Mouse (Mus musculus) liver, embryonic 16.5 days (tissue): ENCODE data around the gene Adam12. TPM values are rescaled to one million over a fixed set of nuclear protein-coding genes. Genes with fewer than 3 reads are reported as not detected.

Experiments used
- ATAC-seq: fragments of 200-750 bp; cut with Nextera tagmentation; 2 replicates; pipeline ENCODE4 v1.8.0; 2017; ENCODE audit warnings: low read depth, mild to moderate bottlenecking, moderate number of reproducible peaks, moderate library complexity
- H3K27ac ChIP-seq: fragments of 300-500 bp; sonication (generic); 2 replicates; pipeline ENCODE4 v1.5.1; 2014; ENCODE audit warnings: mild to moderate bottlenecking, low read length
- H3K27me3 ChIP-seq: fragments of 300-500 bp; sonication (generic); 2 replicates; pipeline ENCODE4 v1.6.1; 2014; ENCODE audit warnings: low read depth, low read length, mixed read lengths; ENCODE audit not compliant: control insufficient read depth, insufficient read depth
- H3K36me3 ChIP-seq: fragments of 300-500 bp; sonication (generic); 2 replicates; pipeline ENCODE4 v1.6.1; 2014; ENCODE audit warnings: mild to moderate bottlenecking; ENCODE audit not compliant: control insufficient read depth, insufficient read depth
- H3K4me1 ChIP-seq: fragments of 300-500 bp; sonication (generic); 2 replicates; pipeline ENCODE4 v1.6.1; 2014; ENCODE audit warnings: low read depth, low read length, mixed read lengths; ENCODE audit not compliant: control insufficient read depth
- H3K4me2 ChIP-seq: fragments of 300-500 bp; sonication (generic); 2 replicates; pipeline ENCODE4 v1.6.1; 2014; ENCODE audit warnings: low read depth, low read length, mixed read lengths
- H3K4me3 ChIP-seq: fragments of 300-500 bp; sonication (generic); 2 replicates; pipeline ENCODE4 v1.5.1; 2014; ENCODE audit warnings: low read depth, mild to moderate bottlenecking, low read length
- H3K9ac ChIP-seq: fragments of 300-500 bp; sonication (generic); 2 replicates; pipeline ENCODE4 v1.6.1; 2014; ENCODE audit warnings: low read depth, low read length
- H3K9me3 ChIP-seq: fragments of 300-500 bp; sonication (generic); replicated peaks from 2 replicates; pipeline ENCODE4 v1.6.1; 2016; ENCODE audit warnings: low read length; ENCODE audit not compliant: control insufficient read depth
- WGBS: fragments of 180-500 bp; shearing (Covaris S2); extraction: QIAGEN DNeasy Blood & Tissue Kit; methylation state at CpG from one replicate; pipeline ENCODE4 v1.1.7; 2014; ENCODE audit not compliant: insufficient replicate concordance; 5-methylcytosine and 5-hydroxymethylcytosine counted together
- polyA plus RNA-seq: library from polyadenylated mRNA; unstranded; fragments of >200 nt; fragmentation: Nextera tagmentation; extraction: Ambion mirVana; gene quantifications from 2 replicates; pipeline ENCODE4 v1.2.1, GENCODE M21; 2015

The Adam12 gene
- polyA plus RNA-seq, 1 experiment from 2014 or later, result 1.4 TPM

DNA sequence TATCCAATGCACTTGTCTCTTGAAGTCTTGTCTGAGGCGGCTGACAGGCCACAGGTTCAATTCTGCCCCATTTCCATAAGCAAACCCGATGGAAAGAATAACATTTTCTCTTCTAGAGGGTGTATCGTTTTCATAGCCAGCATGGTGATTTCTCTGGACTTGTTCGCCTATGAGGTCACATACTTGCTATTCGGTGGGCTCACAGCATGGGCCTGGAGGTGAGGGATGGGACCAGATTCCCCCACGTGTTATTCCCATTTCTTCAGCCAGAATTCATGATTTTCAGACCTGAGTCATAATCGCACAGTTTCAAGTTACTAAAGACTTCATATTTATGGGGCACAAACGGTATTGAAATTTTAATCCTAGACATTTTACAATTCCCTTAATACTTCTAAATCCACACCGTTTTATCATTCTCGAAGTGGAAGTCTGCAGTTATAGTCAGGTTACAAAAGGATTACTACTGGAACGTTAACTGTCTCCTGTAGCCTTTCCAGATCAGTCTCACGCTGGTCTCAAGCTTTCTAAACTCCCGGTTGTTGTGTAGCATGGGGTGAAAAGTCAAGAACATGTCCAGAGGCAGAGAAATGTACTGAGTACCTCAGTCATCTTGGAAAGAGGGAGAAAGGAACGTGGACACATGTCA is 58.4 kb downstream of the Adam12 start:
- no peaks in the 10 kb centered on the region for H3K36me3 ChIP-seq
- no peak for ATAC-seq
- no peak overlapping the region for H3K9ac ChIP-seq
- WGBS, result 61% methylated on average over 14 of the region's 14 CpGs
- H3K27ac ChIP-seq, result no peak overlapping the region
- no peaks in the 10 kb centered on the region for H3K9me3 ChIP-seq
- no peaks in the 10 kb centered on the region for H3K27me3 ChIP-seq
- no peak overlapping the region for H3K4me3 ChIP-seq
- no peak overlapping the region for H3K4me2 ChIP-seq
- no peaks in the 10 kb centered on the region for H3K4me1 ChIP-seq

DNA sequence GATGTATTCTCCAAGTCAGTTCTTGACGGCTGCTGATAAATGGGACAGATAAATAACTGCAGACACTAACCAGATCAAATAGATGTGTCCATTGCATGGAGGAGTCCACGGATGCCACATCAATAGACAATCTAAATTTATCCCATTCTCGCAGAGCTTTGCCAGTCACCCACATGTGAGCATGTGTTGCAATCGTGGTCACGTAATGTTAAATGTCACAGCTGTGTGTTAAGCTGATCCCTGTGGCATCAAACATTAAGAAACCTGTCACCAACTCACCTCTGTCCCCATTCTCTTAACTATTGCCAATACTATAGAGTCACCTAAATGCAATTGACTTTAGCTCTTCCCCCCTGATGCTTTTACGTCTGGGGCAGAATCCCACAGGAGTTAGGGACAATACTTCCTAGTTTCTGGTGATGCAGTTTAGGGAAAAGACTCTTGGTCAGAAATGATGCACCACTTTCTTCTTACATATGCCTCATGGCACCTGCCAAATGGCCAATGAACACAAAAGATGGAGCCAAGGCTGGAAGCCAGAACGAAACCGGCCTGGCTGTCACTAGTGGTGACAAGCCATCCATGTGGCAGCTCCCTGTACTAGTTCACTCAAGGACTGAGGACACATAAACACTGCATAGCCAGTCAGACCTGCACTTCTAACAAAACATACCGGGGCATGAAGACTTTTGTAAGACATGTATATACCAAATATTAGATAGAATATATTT is 61.6 kb downstream of the Adam12 start:
- H3K36me3 ChIP-seq, result no peaks in the 10 kb centered on the region
- no peak overlapping the region for H3K27ac ChIP-seq
- no peak for ATAC-seq
- no peak overlapping the region for H3K4me3 ChIP-seq
- 66% methylated on average over 9 of the region's 9 CpGs for WGBS
- no peaks in the 10 kb centered on the region for H3K4me1 ChIP-seq
- no peak overlapping the region for H3K4me2 ChIP-seq
- H3K27me3 ChIP-seq, result no peaks in the 10 kb centered on the region
- no peaks in the 10 kb centered on the region for H3K9me3 ChIP-seq
- H3K9ac ChIP-seq, result no peak overlapping the region

DNA sequence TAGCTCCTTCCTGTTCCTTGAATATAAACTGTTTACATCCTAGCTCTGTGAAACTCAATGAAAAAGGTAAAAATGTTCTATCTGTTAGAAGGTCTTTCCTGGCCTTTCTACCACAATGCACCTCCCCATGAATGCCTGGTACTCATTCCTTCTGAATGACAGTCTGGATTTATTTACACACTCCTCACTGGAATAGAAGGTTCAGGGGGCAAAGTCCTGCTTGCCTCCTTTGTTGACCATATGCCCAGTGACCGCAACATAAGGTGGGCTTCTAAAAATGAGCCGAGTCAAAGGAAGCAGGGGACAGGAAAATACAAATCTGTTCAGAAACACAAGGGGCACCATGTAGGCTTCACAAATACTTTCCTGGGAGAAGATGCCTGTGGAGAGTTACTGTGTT is 62.2 kb downstream of the Adam12 start:
- Histone ChIP-seq H3K9ac (no peak overlapping the region), H3K27ac (no peak overlapping the region), H3K4me2 (no peak overlapping the region), H3K9me3 (no peaks in the 10 kb centered on the region), H3K4me3 (no peak overlapping the region), H3K4me1 (no peaks in the 10 kb centered on the region), H3K27me3 (no peaks in the 10 kb centered on the region), H3K36me3 (no peaks in the 10 kb centered on the region)
- ATAC-seq, result no peak
- 61% methylated on average over 2 of the region's 2 CpGs for WGBS

GRCm38 (mm10) chr7:134167586-134167985 is 64.4 kb downstream of the Adam12 start:
- Histone ChIP-seq H3K9me3 (no peaks in the 10 kb centered on the region), H3K4me3 (no peak overlapping the region), H3K27me3 (no peaks in the 10 kb centered on the region), H3K27ac (no peak overlapping the region), H3K9ac (no peak overlapping the region), H3K36me3 (no peaks in the 10 kb centered on the region), H3K4me2 (no peak overlapping the region), H3K4me1 (no peaks in the 10 kb centered on the region)
- ATAC-seq, result no peak
- 26% methylated on average over 3 of the region's 3 CpGs for WGBS

- H3K36me3 ChIP-seq, result no peaks in the 10 kb centered on the region
- H3K9ac ChIP-seq, result no peak overlapping the region
- H3K9me3 ChIP-seq, result no peaks in the 10 kb centered on the region
- WGBS, result 51% methylated on average over 2 of the region's 2 CpGs
- no peak overlapping the region for H3K4me2 ChIP-seq
- no peak overlapping the region for H3K27ac ChIP-seq
- ATAC-seq, result no peak
- no peak overlapping the region for H3K4me3 ChIP-seq
- no peaks in the 10 kb centered on the region for H3K27me3 ChIP-seq
- H3K4me1 ChIP-seq, result no peaks in the 10 kb centered on the region
These were observed 68.2 kb downstream of the Adam12 start for GRCm38 (mm10) chr7:134163751-134164150.

GRCm38 (mm10) chr7:134162886-134163285 is 69.1 kb downstream of the Adam12 start:
- Histone ChIP-seq H3K27ac (no peak overlapping the region), H3K27me3 (no peaks in the 10 kb centered on the region), H3K4me1 (no peaks in the 10 kb centered on the region), H3K4me2 (no peak overlapping the region), H3K9ac (no peak overlapping the region), H3K36me3 (no peaks in the 10 kb centered on the region), H3K9me3 (no peaks in the 10 kb centered on the region), H3K4me3 (no peak overlapping the region)
- ATAC-seq, result 0 out of 2 replicates have a peak, but pooled peaks have one; percentile 21
- 43% methylated on average over 6 of the region's 6 CpGs for WGBS

- H3K4me2 ChIP-seq, result no peak overlapping the region
- ATAC-seq, result no peak
- no peak overlapping the region for H3K9ac ChIP-seq
- H3K27me3 ChIP-seq, result no peaks in the 10 kb centered on the region
- WGBS, result 18% methylated on average over 7 of the region's 7 CpGs
- no peak overlapping the region for H3K4me3 ChIP-seq
- no peaks in the 10 kb centered on the region for H3K4me1 ChIP-seq
- H3K27ac ChIP-seq, result no peak overlapping the region
- H3K36me3 ChIP-seq, result no peaks in the 10 kb centered on the region
- no peaks in the 10 kb centered on the region for H3K9me3 ChIP-seq
These were observed 72.3 kb downstream of the Adam12 start for GRCm38 (mm10) chr7:134159608-134160007.

- 55% methylated on average over 4 of the region's 4 CpGs for WGBS
- ATAC-seq, result no peak
- no peaks in the 10 kb centered on the region for H3K4me1 ChIP-seq
These were observed 80.6 kb downstream of the Adam12 start for GRCm38 (mm10) chr7:134151330-134151729.

DNA sequence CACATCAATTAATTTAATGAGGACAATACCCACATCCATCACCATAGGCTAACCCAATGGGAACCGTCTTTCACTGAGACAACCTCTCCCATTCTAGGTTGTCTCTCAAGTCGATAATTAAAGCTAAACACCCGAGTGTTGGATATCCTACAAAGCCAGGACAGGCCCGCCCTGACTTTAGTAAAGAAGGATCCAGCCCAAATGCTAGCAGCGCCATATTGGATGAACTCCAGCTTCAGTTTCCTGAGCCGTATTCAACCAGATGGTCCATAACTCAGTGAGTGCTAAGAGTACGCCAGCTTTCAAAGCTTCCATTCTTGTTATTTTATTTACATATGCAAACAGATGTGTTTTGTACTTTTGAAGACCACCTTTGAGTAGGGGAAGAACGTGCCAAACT is 81.6 kb downstream of the Adam12 start:
- H3K4me2 ChIP-seq, result no peak overlapping the region
- H3K27ac ChIP-seq, result no peak overlapping the region
- no peaks in the 10 kb centered on the region for H3K9me3 ChIP-seq
- H3K36me3 ChIP-seq, result no peaks in the 10 kb centered on the region
- no peak overlapping the region for H3K4me3 ChIP-seq
- H3K4me1 ChIP-seq, result no peaks in the 10 kb centered on the region
- H3K9ac ChIP-seq, result no peak overlapping the region
- no peak for ATAC-seq
- WGBS, result 62% methylated on average over 8 of the region's 8 CpGs
- H3K27me3 ChIP-seq, result no peaks in the 10 kb centered on the region

More at GRCm38 (mm10) chr7:134151330-134151729, 80.6 kb downstream of the Adam12 start:
- Histone ChIP-seq H3K27ac (no peak overlapping the region), H3K9ac (no peak overlapping the region), H3K27me3 (no peaks in the 10 kb centered on the region), H3K4me2 (no peak overlapping the region), H3K4me3 (no peak overlapping the region), H3K9me3 (no peaks in the 10 kb centered on the region), H3K36me3 (no peaks in the 10 kb centered on the region)
